Mouse (Mus musculus) forebrain, embryonic 11.5 days (tissue): ENCODE measurements around the gene Cul4a. TPM values are rescaled to one million over a fixed set of nuclear protein-coding genes. Genes with fewer than 3 reads are reported as not detected.
A peak's percentile ranks its signal among the peaks of the same experiment; 100 is the strongest.

Experiments
- ATAC-seq: fragments of 200-750 bp; cut with Nextera tagmentation; replicated peaks from 2 replicates; pipeline ENCODE4 v1.8.0; 2017; ENCODE audit warnings: moderate TSS enrichment; ENCODE audit not compliant: low FRiP score
- DNase-seq: peaks from one replicate; pipeline ENCODE4 v3.0.0-alpha.2; 2017; ENCODE audit warnings: low spot score
- H3K27ac ChIP-seq: fragments of 300-500 bp; sonication (generic); 2 replicates; pipeline ENCODE4 v1.5.1; 2014; ENCODE audit warnings: low read depth, low read length
- H3K27me3 ChIP-seq: fragments of 300-500 bp; sonication (generic); 2 replicates; pipeline ENCODE4 v1.6.1; 2014; ENCODE audit warnings: mild to moderate bottlenecking, low read length, mixed read lengths; ENCODE audit not compliant: control insufficient read depth, insufficient read depth
- H3K36me3 ChIP-seq: fragments of 300-500 bp; sonication (generic); 2 replicates; pipeline ENCODE4 v1.6.1; 2014; ENCODE audit warnings: mild to moderate bottlenecking, low read length, moderate library complexity, mixed read lengths; ENCODE audit not compliant: control insufficient read depth, insufficient read depth
- H3K4me1 ChIP-seq: fragments of 300-500 bp; sonication (generic); replicated peaks from 2 replicates; pipeline ENCODE4 v1.6.1; 2014; ENCODE audit warnings: low read length, mixed read lengths; ENCODE audit not compliant: control insufficient read depth, insufficient read depth
- H3K4me2 ChIP-seq: fragments of 300-500 bp; sonication (generic); 2 replicates; pipeline ENCODE4 v1.6.1; 2014; ENCODE audit warnings: low read depth, mild to moderate bottlenecking, low read length, moderate library complexity, mixed read lengths; ENCODE audit not compliant: severe bottlenecking
- H3K4me3 ChIP-seq: fragments of 300-500 bp; sonication (generic); 2 replicates; pipeline ENCODE4 v1.5.1; 2014; ENCODE audit warnings: low read depth, low read length
- H3K9ac ChIP-seq: fragments of 300-500 bp; sonication (generic); 2 replicates; pipeline ENCODE4 v1.6.1; 2014; ENCODE audit warnings: low read length
- H3K9me3 ChIP-seq: fragments of 300-500 bp; sonication (generic); 2 replicates; pipeline ENCODE4 v1.6.1; 2016; ENCODE audit warnings: low read length, mixed read lengths; ENCODE audit not compliant: control insufficient read depth
- WGBS: fragments of 180-500 bp; shearing (Covaris S2); extraction: QIAGEN DNeasy Blood & Tissue Kit; methylation state at CpG from one replicate; pipeline ENCODE4 v1.1.7; 2014; 5-methylcytosine and 5-hydroxymethylcytosine counted together
- polyA plus RNA-seq: library from polyadenylated mRNA; unstranded; fragments of >200 nt; fragmentation: Nextera tagmentation; extraction: Ambion mirVana; gene quantifications from 2 replicates; pipeline ENCODE4 v1.2.1, GENCODE M21; 2014

The Cul4a gene
- polyA plus RNA-seq, 1 experiment from 2014 or later: 91.4 TPM

DNA sequence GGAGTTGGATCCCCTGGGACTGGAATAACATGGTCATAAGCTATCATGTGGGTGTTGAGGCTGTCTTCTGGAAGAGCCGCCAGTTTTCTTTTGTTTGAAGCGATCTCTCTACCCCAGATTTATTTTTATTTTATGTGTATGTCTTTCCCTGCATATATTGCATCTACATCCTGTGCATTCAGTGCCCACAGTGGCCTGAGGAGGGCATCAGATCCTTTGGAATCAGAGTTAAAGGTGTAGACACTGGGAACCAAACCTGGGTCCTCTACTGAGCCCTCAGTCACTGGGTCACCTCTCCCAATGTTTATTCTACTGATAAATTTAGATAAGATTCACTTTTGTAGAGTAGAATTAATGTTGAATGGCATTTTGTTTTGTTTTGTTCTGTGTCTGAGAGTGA lies 43.9 kb downstream of the Cul4a start:
- Histone ChIP-seq H3K27me3 (no peaks in the 10 kb centered on the region), H3K4me1 (no peaks in the 10 kb centered on the region), H3K27ac (no peak overlapping the region), H3K36me3 (peaks cover 4% of the 10 kb centered on the region; the same call in 1 of the 2 replicates), H3K4me3 (no peak overlapping the region), H3K9me3 (no peaks in the 10 kb centered on the region), H3K9ac (no peak overlapping the region), H3K4me2 (no peak overlapping the region)
- WGBS: 95% methylated on average over 2 of the region's 2 CpGs
- DNase-seq (no peak), ATAC-seq (no peak)

DNA sequence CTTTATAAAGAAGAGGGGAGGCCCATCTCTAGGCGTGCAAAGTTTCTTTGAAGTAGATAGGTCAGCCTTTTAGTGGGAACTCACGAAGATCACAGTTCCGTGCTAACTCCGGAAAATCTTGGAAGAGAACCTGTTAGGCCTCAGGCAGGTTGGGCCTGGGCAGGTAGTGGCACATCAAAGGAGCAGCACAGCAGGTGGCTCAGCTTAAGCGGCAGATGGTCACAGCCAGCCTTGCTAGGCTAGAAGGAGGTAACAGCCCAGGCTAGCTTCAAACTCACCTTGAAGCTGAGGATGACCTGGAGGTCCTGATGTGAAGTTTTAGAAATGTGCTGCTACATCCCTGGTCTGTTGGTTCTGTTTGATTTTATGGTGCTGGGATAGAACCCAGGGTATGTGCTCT lies 44.4 kb downstream of the Cul4a start:
- Histone ChIP-seq H3K9me3 (no peaks in the 10 kb centered on the region), H3K4me2 (no peak overlapping the region), H3K36me3 (no peaks in the 10 kb centered on the region), H3K4me3 (no peak overlapping the region), H3K27me3 (no peaks in the 10 kb centered on the region), H3K4me1 (no peaks in the 10 kb centered on the region), H3K27ac (no peak overlapping the region), H3K9ac (no peak overlapping the region)
- 63% methylated on average over 5 of the region's 5 CpGs for WGBS
- DNase-seq: no peak
- no peak for ATAC-seq

DNA sequence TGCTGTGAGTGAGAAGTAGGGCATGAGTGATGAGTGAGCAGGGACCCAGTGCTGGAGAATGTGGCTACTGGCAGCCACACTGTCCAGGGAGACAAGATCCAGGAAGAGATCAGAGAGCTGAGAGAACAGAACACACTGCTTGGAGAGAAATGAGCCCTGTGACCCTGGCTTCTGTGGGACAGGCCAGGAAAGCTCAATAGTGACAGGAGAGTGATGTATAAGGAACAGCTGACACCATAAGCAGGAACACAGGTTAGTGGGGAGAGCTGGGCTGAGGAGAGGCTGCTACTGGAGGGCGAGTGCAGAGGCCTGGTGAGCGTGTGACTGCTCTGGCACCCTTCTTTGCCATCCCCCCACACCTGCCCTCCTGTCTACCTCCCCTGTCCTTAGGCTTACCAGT lies 45.5 kb downstream of the Cul4a start:
- Histone ChIP-seq H3K4me2 (no peak overlapping the region), H3K36me3 (no peaks in the 10 kb centered on the region), H3K9ac (no peak overlapping the region), H3K4me3 (no peak overlapping the region), H3K27me3 (no peaks in the 10 kb centered on the region), H3K27ac (no peak overlapping the region), H3K4me1 (no peaks in the 10 kb centered on the region), H3K9me3 (no peaks in the 10 kb centered on the region)
- 87% methylated on average over 2 of the region's 2 CpGs for WGBS
- DNase-seq (no peak), ATAC-seq (no peak)

DNA sequence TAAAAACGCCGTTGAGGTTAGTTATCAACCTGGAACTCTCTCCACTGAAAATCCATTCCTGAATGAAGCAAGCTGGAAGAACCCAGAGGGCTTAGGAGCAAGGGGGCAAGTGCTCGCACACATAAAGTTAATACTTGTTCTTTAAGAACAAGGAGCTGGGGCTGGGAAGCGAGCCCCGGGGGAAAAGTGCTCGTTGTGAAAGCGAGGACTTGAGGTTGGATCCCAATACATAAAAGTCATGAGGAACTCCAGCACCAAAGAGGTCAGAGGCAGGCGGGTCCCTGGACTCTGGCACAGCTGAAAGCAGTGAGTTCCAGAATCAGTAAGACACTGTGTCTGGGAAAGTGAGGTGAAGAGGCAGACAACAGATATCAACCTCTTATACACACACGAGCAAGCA lies 48.7 kb downstream of the Cul4a start:
- Histone ChIP-seq H3K36me3 (no peaks in the 10 kb centered on the region), H3K4me1 (peaks cover 4% of the 10 kb centered on the region; the same call in 1 of the 2 replicates), H3K27ac (no peak overlapping the region), H3K9ac (no peak overlapping the region), H3K4me2 (no peak overlapping the region), H3K9me3 (no peaks in the 10 kb centered on the region), H3K27me3 (no peaks in the 10 kb centered on the region), H3K4me3 (no peak overlapping the region)
- ATAC-seq (no peak), DNase-seq (no peak)
- 83% methylated on average over 9 of the region's 9 CpGs for WGBS

DNA sequence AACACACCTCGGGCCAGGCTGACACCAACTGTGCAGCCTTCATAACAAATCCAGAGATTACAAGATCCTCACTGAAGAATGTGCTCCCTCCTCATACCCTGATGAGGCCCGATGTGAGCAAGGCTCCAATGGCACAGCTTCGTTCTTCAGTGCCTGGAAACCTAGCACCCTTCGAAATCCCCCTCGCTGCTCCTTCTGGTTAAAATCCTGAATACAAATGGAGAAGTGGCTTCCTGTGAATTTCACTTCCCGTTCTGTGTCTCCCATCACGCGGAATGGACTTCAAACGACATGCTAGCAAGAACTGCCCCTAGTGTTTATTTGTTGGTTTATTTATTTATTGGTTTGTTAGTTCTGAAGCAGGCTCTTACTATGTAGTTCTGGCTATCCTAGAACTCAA lies 49.9 kb downstream of the Cul4a start:
- DNase-seq (no peak), ATAC-seq (no peak)
- Histone ChIP-seq H3K4me1 (peaks cover 9% of the 10 kb centered on the region; the same call in 1 of the 2 replicates), H3K4me3 (no peak overlapping the region), H3K9me3 (no peaks in the 10 kb centered on the region), H3K27me3 (no peaks in the 10 kb centered on the region), H3K4me2 (no peak overlapping the region), H3K36me3 (no peaks in the 10 kb centered on the region), H3K27ac (no peak overlapping the region), H3K9ac (no peak overlapping the region)
- 75% methylated on average over 9 of the region's 9 CpGs for WGBS

DNA sequence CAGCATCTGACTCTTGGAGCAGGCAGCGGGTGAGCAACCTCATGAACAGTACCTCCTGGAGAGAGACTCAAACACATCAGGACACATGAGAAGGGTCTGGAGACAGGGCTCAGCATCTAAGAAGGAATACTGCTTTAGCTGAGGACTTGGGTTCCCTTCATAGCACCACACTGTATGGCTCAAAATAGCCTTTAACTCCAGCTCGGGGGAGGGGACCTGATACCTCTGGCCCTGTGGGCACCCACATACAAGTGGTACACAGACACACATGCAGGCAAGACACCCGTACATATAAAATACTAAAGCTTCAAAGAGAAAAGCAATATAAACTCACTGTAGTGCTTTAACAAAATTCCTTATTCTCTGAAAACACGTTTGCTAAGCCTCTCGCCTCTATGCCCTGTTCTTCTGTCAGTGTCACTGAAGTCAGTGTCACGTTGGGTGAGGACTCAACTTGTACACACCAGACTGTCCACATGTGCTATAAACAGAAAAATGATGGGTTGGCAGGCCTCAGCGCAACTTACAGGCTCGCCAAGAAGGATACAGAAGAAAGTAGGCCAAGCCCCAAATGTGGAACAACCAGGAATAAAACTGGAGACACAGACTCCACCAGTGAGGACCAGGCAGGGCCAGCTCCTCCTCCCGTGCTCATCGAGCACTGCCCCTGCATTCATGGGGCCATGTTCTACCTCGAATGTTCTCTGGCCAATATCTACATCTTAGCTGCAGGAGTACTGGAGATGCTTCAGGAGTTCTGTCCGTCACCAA lies 51.1 kb downstream of the Cul4a start:
- ATAC-seq (no peak), DNase-seq (no peak)
- WGBS: 82% methylated on average over 12 of the region's 12 CpGs

DNA sequence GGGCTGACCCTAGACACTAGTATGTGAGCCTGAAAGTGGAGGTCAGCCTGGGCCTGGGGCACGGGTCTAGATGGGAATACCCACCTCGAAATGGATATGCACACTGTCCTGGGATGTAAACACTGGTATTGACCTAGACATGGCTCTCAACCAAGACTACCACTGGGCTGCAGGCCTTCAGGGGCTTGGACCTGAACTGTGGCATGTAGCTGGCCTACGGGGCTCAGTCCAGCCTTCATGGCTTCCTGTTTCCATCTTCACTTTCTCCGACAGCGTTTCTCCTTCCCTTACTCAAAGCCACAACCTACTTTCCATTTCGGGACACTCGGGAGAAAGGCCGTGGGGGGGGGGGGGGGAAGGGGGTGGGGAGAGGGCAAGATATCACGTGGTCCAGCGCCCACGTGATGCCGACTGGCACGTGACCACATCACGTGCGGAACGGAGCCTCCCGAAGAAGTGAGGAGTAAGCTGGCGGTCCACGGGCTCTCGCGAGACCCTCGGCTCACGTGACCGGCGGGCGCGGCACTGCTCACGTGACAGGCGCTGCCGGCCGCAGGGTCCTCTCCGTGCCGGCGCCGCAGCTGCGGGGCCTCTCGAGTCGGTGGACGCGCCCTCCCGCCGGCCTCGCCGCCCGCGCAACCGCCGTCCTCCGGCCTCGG lies 53.4 kb downstream of the Cul4a start, which contains the start of gene Lamp1:
TSS of gene Lamp1 (plus strand) at position 444 of the 659 bp plus-strand sequence.
- Histone ChIP-seq H3K4me2 (peak within 1 kb of the TSS; percentile 84), H3K9ac (peak within 1 kb of the TSS; percentile 97), H3K27ac (0 out of 2 replicates have a peak within 1 kb of the TSS, but pooled peaks have one; percentile 41), H3K9me3 (no peaks in the 10 kb centered on the region), H3K27me3 (no peaks in the 10 kb centered on the region), H3K4me1 (peaks cover 12% of the 10 kb centered on the region; the same call in 1 of the 2 replicates), H3K4me3 (peak within 1 kb of the TSS; percentile 100), H3K36me3 (no peaks in the 10 kb centered on the region)
- peak; percentile 97 for ATAC-seq
- DNase-seq: peak; percentile 100
- 1% methylated on average over 48 of the region's 50 CpGs for WGBS

More for the DNA sequence above, 51.1 kb downstream of the Cul4a start:
- no peaks in the 10 kb centered on the region for H3K36me3 ChIP-seq
- H3K27me3 ChIP-seq: no peaks in the 10 kb centered on the region
- no peak overlapping the region for H3K9ac ChIP-seq
- peaks cover 10% of the 10 kb centered on the region; the same call in 1 of the 2 replicates for H3K4me1 ChIP-seq
- H3K4me3 ChIP-seq: no peak overlapping the region
- H3K27ac ChIP-seq: no peak overlapping the region
- no peaks in the 10 kb centered on the region for H3K9me3 ChIP-seq
- H3K4me2 ChIP-seq: no peak overlapping the region

DNA sequence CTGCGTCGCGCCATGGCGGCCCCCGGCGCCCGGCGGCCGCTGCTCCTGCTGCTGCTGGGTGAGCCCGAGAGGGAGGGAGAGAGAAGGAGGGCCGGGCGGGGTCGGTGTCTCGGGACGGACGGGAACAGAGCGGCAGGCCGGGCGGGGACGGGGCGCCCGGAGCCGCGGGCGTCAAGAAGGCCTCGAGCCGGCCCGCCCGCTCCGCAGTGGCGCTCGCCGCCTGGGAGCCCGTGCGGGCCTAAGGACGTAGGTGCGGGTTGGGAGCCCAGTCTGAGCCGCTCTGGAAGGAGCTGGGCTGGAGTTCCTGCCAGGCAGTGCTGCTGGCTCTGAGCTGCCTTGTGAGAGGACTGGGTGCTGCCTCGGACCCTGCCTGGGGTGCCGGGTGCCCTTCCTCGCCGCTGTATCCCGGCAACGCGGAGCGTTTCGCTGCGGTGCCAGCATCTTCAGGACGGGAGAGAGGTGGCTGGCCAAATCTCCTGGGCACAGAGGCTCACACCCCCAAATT lies 54.0 kb downstream of the Cul4a start:
- Histone ChIP-seq H3K9ac (peak overlapping the region; percentile 97), H3K27ac (0 out of 2 replicates have a peak overlapping the region, but pooled peaks have one; percentile 41), H3K27me3 (no peaks in the 10 kb centered on the region), H3K36me3 (no peaks in the 10 kb centered on the region), H3K9me3 (no peaks in the 10 kb centered on the region), H3K4me3 (peak overlapping the region; percentile 100), H3K4me1 (peaks cover 12% of the 10 kb centered on the region; the same call in 1 of the 2 replicates), H3K4me2 (peak overlapping the region; percentile 84)
- ATAC-seq: peak; percentile 63
- no peak for DNase-seq
- WGBS: under 1% methylated on average over 43 of the region's 49 CpGs
